Mouse (Mus musculus): ENCODE data around the gene Slc6a14. TPM values are rescaled to one million over a fixed set of nuclear protein-coding genes. Genes with fewer than 3 reads are reported as not detected.

Slc6a14 gene
- total RNA-seq (2014; rRNA removed) (not detected in 2 replicates), polyA plus RNA-seq (2015; fragmentation: Nextera tagmentation; extraction: Ambion mirVana) (not detected in 2 replicates)

GRCm38 (mm10) chrX:21714829-21715228 lies at the start of gene Slc6a14:
Slc6a14 (plus strand) TSS chrX:21714896.
- Histone ChIP-seq H3K36me3 (ENCODE audit: insufficient read depth) (no peaks in the 10 kb centered on the region), H3K9me3 (ENCODE audit: low read length) (no peaks in the 10 kb centered on the region), H3K4me3 (ENCODE audit: low read depth, low read length) (no peak within 1 kb of the TSS), H3K4me1 (ENCODE audit: insufficient read depth) (no peaks in the 10 kb centered on the region), H3K27ac (ENCODE audit: low read depth, low read length) (no peak within 1 kb of the TSS), H3K27me3 (ENCODE audit: insufficient read depth, low read length) (no peaks in the 10 kb centered on the region), H3K4me2 (ENCODE audit: low read depth) (no peak within 1 kb of the TSS), H3K9ac (no peak within 1 kb of the TSS)
- no peak for TF ChIP-seq CTCF (IDR thresholded peaks at IDR 0.05; ENCODE audit: low read depth)
- DNase-seq = no peak
- WGBS = 70% methylated on average over 7 of the region's 7 CpGs
- no peak for ATAC-seq

GRCm38 (mm10) chrX:21670896-21671295 lies 43.8 kb upstream of the Slc6a14 start:
- no peak overlapping the region for H3K4me3 ChIP-seq (ENCODE audit: low read depth, low read length)
- WGBS = 29% methylated on average over 7 of the region's 7 CpGs
- H3K9ac ChIP-seq = no peak overlapping the region
- ATAC-seq (no peak), DNase-seq (no peak)
- H3K27ac ChIP-seq (ENCODE audit: low read depth, low read length) = no peak overlapping the region
- no peaks in the 10 kb centered on the region for H3K36me3 ChIP-seq (ENCODE audit: insufficient read depth)
- H3K9me3 ChIP-seq (ENCODE audit: low read length) = no peaks in the 10 kb centered on the region
- H3K27me3 ChIP-seq (ENCODE audit: insufficient read depth, low read length) = no peaks in the 10 kb centered on the region
- H3K4me1 ChIP-seq (ENCODE audit: insufficient read depth) = no peaks in the 10 kb centered on the region
- TF ChIP-seq CTCF (IDR thresholded peaks at IDR 0.05; ENCODE audit: low read depth) = no peak
- no peak overlapping the region for H3K4me2 ChIP-seq (ENCODE audit: low read depth)

GRCm38 (mm10) chrX:21695220-21695619 lies 19.5 kb upstream of the Slc6a14 start:
- Histone ChIP-seq H3K4me2 (ENCODE audit: low read depth) (no peak overlapping the region), H3K4me3 (ENCODE audit: low read depth, low read length) (no peak overlapping the region), H3K27me3 (ENCODE audit: insufficient read depth, low read length) (no peaks in the 10 kb centered on the region), H3K27ac (ENCODE audit: low read depth, low read length) (no peak overlapping the region), H3K4me1 (ENCODE audit: insufficient read depth) (no peaks in the 10 kb centered on the region), H3K9me3 (ENCODE audit: low read length) (no peaks in the 10 kb centered on the region), H3K36me3 (ENCODE audit: insufficient read depth) (no peaks in the 10 kb centered on the region), H3K9ac (no peak overlapping the region)
- TF ChIP-seq CTCF (IDR thresholded peaks at IDR 0.05; ENCODE audit: low read depth) = no peak
- WGBS = 69% methylated on average over 6 of the region's 6 CpGs
- ATAC-seq (no peak), DNase-seq (no peak)

GRCm38 (mm10) chrX:21695687-21696086 lies 19.0 kb upstream of the Slc6a14 start:
- no peak overlapping the region for H3K9ac ChIP-seq
- TF ChIP-seq CTCF (IDR thresholded peaks at IDR 0.05; ENCODE audit: low read depth) = no peak
- no peaks in the 10 kb centered on the region for H3K27me3 ChIP-seq (ENCODE audit: insufficient read depth, low read length)
- WGBS = 89% methylated on average over 3 of the region's 3 CpGs
- no peaks in the 10 kb centered on the region for H3K9me3 ChIP-seq (ENCODE audit: low read length)
- H3K4me2 ChIP-seq (ENCODE audit: low read depth) = no peak overlapping the region
- ATAC-seq = no peak
- no peak for DNase-seq
- no peaks in the 10 kb centered on the region for H3K36me3 ChIP-seq (ENCODE audit: insufficient read depth)
- H3K4me3 ChIP-seq (ENCODE audit: low read depth, low read length) = no peak overlapping the region
- no peak overlapping the region for H3K27ac ChIP-seq (ENCODE audit: low read depth, low read length)
- no peaks in the 10 kb centered on the region for H3K4me1 ChIP-seq (ENCODE audit: insufficient read depth)

GRCm38 (mm10) chrX:21701646-21702045 lies 13.1 kb upstream of the Slc6a14 start:
- whole genome bisulfite sequencing = 84% methylated on average over 4 of the region's 4 CpGs
- H3K27me3 ChIP-seq (ENCODE audit: insufficient read depth, low read length) = no peaks in the 10 kb centered on the region
- no peaks in the 10 kb centered on the region for H3K4me1 ChIP-seq (ENCODE audit: insufficient read depth)
- ATAC-seq (no peak), DNase-seq (no peak)
- H3K9me3 ChIP-seq (ENCODE audit: low read length) = no peaks in the 10 kb centered on the region
- H3K9ac ChIP-seq = no peak overlapping the region
- no peak for TF ChIP-seq CTCF (IDR thresholded peaks at IDR 0.05; ENCODE audit: low read depth)
- no peak overlapping the region for H3K27ac ChIP-seq (ENCODE audit: low read depth, low read length)
- no peak overlapping the region for H3K4me2 ChIP-seq (ENCODE audit: low read depth)
- H3K36me3 ChIP-seq (ENCODE audit: insufficient read depth) = no peaks in the 10 kb centered on the region
- H3K4me3 ChIP-seq (ENCODE audit: low read depth, low read length) = no peak overlapping the region

- Histone ChIP-seq H3K4me1 (ENCODE audit: insufficient read depth) (no peaks in the 10 kb centered on the region), H3K4me3 (ENCODE audit: low read depth, low read length) (no peak overlapping the region), H3K27me3 (ENCODE audit: insufficient read depth, low read length) (no peaks in the 10 kb centered on the region), H3K27ac (ENCODE audit: low read depth, low read length) (no peak overlapping the region), H3K4me2 (ENCODE audit: low read depth) (no peak overlapping the region), H3K9me3 (ENCODE audit: low read length) (no peaks in the 10 kb centered on the region), H3K9ac (no peak overlapping the region), H3K36me3 (ENCODE audit: insufficient read depth) (no peaks in the 10 kb centered on the region)
- TF ChIP-seq CTCF (IDR thresholded peaks at IDR 0.05; ENCODE audit: low read depth) = no peak
- no peak for DNase-seq
- no peak for ATAC-seq
- WGBS = 67% methylated on average over 1 of the region's 1 CpGs
Observed at GRCm38 (mm10) chrX:21704470-21704869, 10.2 kb upstream of the Slc6a14 start.

- H3K27ac ChIP-seq (ENCODE audit: low read depth, low read length) = no peak overlapping the region
- H3K36me3 ChIP-seq (ENCODE audit: insufficient read depth) = no peaks in the 10 kb centered on the region
- no peak for TF ChIP-seq CTCF (IDR thresholded peaks at IDR 0.05; ENCODE audit: low read depth)
- H3K9ac ChIP-seq = no peak overlapping the region
- no peaks in the 10 kb centered on the region for H3K27me3 ChIP-seq (ENCODE audit: insufficient read depth, low read length)
- DNase-seq (no peak), ATAC-seq (no peak)
- WGBS = 65% methylated on average over 5 of the region's 5 CpGs
- H3K4me1 ChIP-seq (ENCODE audit: insufficient read depth) = no peaks in the 10 kb centered on the region
- no peak overlapping the region for H3K4me2 ChIP-seq (ENCODE audit: low read depth)
- H3K4me3 ChIP-seq (ENCODE audit: low read depth, low read length) = no peak overlapping the region
- H3K9me3 ChIP-seq (ENCODE audit: low read length) = no peaks in the 10 kb centered on the region
Observed at GRCm38 (mm10) chrX:21715293-21715692, 597 bp downstream of the Slc6a14 start.

- H3K9ac ChIP-seq = no peak overlapping the region
- DNase-seq (no peak), ATAC-seq (no peak)
- no peak overlapping the region for H3K27ac ChIP-seq (ENCODE audit: low read depth, low read length)
- no peaks in the 10 kb centered on the region for H3K4me1 ChIP-seq (ENCODE audit: insufficient read depth)
- H3K4me2 ChIP-seq (ENCODE audit: low read depth) = no peak overlapping the region
- no peak for TF ChIP-seq CTCF (IDR thresholded peaks at IDR 0.05; ENCODE audit: low read depth)
- H3K4me3 ChIP-seq (ENCODE audit: low read depth, low read length) = no peak overlapping the region
- WGBS = 92% methylated on average over 2 of the region's 2 CpGs
- no peaks in the 10 kb centered on the region for H3K9me3 ChIP-seq (ENCODE audit: low read length)
- no peaks in the 10 kb centered on the region for H3K36me3 ChIP-seq (ENCODE audit: insufficient read depth)
- no peaks in the 10 kb centered on the region for H3K27me3 ChIP-seq (ENCODE audit: insufficient read depth, low read length)
Observed at GRCm38 (mm10) chrX:21716885-21717284, 2.2 kb downstream of the Slc6a14 start.
